Mouse (Mus musculus) ES-Bruce4 (cell line): ENCODE data around the gene Nrg3.

Experiments
- CTCF ChIP-seq: IDR thresholded peaks from one replicate; pipeline ENCODE4 v1.8.1; 2011; ENCODE audit warnings: low read depth, low read length
- POLR2A ChIP-seq: IDR thresholded peaks from one replicate; pipeline ENCODE4 v1.8.1; 2011; ENCODE audit warnings: low read length; ENCODE audit not compliant: insufficient read depth

DNA sequence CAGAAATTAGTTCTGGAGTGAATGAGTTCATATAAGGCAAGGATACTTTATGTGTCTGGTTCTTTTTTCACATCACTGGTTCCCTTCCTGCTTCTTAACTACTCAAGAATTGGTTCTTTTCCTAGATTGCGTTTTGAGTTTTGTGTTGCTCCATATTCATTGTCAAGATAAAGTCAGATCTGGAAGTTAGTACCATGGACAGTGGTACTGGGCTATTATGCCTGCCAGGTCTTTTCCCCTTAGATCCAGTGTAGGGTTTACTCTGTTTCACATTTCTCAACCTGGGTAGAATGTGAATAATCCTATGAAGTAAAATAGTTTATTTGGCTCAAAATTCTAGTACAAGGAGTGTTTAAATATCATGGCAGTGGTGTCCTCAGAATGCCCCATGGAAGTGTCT is 698.1 kb downstream of the Nrg3 start:
- TF ChIP-seq POLR2A (no peak), CTCF (no peak)
